Mouse (Mus musculus): ENCODE data around the gene Ttl. TPM values are rescaled to one million over a fixed set of nuclear protein-coding genes. Genes with fewer than 3 reads are reported as not detected.

Gene Ttl
- total and polyA plus RNA-seq, 2 experiments from 2014 or later: 5.6 to 9.4 TPM

- no peaks in the 10 kb centered on the region for H3K4me1 ChIP-seq (ENCODE audit: control insufficient read depth, insufficient read depth)
- DNase-seq (ENCODE audit: low spot score): no peak
- no peak overlapping the region for H3K4me2 ChIP-seq (ENCODE audit: low read depth, low read length)
- no peak overlapping the region for H3K4me3 ChIP-seq (ENCODE audit: low read depth, low read length)
- no peak overlapping the region for H3K27ac ChIP-seq (ENCODE audit: low read depth)
- WGBS: 96% methylated on average over 12 of the region's 12 CpGs
- TF ChIP-seq EP300 (IDR thresholded peaks at IDR 0.05; ENCODE audit: low read depth) (no peak), CTCF (IDR thresholded peaks at IDR 0.05; ENCODE audit: low read depth) (no peak)
- H3K9ac ChIP-seq (replicated peaks; ENCODE audit: low read depth, low read length): no peak overlapping the region
- peaks cover 88% of the 10 kb centered on the region for H3K36me3 ChIP-seq (replicated peaks; ENCODE audit: control insufficient read depth, insufficient read depth, low read length)
- H3K9me3 ChIP-seq (replicated peaks; ENCODE audit: control insufficient read depth, low read length): no peaks in the 10 kb centered on the region
- no peak for ATAC-seq (ENCODE audit: insufficient read depth, low read depth)
- no peaks in the 10 kb centered on the region for H3K27me3 ChIP-seq (ENCODE audit: control insufficient read depth, insufficient read depth, low read length)
Observed at GRCm38 (mm10) chr2:129118061-129118460, 52.3 kb downstream of the Ttl start.

GRCm38 (mm10) chr2:129121986-129122385 is 56.2 kb downstream of the Ttl start:
- Histone ChIP-seq H3K9ac (replicated peaks; ENCODE audit: low read depth, low read length) (no peak overlapping the region), H3K27me3 (ENCODE audit: control insufficient read depth, insufficient read depth, low read length) (no peaks in the 10 kb centered on the region), H3K4me1 (ENCODE audit: control insufficient read depth, insufficient read depth) (no peaks in the 10 kb centered on the region), H3K4me3 (ENCODE audit: low read depth, low read length) (no peak overlapping the region), H3K9me3 (replicated peaks; ENCODE audit: control insufficient read depth, low read length) (no peaks in the 10 kb centered on the region), H3K27ac (ENCODE audit: low read depth) (no peak overlapping the region), H3K36me3 (replicated peaks; ENCODE audit: control insufficient read depth, insufficient read depth, low read length) (peaks cover 80% of the 10 kb centered on the region), H3K4me2 (ENCODE audit: low read depth, low read length) (no peak overlapping the region)
- no peak for TF ChIP-seq EP300 (IDR thresholded peaks at IDR 0.05; ENCODE audit: low read depth)
- DNase-seq (ENCODE audit: low spot score) (no peak), ATAC-seq (ENCODE audit: insufficient read depth, low read depth) (no peak)
- 94% methylated on average over 8 of the region's 8 CpGs for WGBS

- no peak; the same call in 1 of the 2 replicates for TF ChIP-seq EP300 (IDR thresholded peaks at IDR 0.05; ENCODE audit: low read depth)
- TF ChIP-seq CTCF (IDR thresholded peaks at IDR 0.05; ENCODE audit: low read depth): no peak
- H3K9me3 ChIP-seq (replicated peaks; ENCODE audit: control insufficient read depth, low read length): no peaks in the 10 kb centered on the region
- DNase-seq (ENCODE audit: low spot score) (peak; percentile 99), ATAC-seq (ENCODE audit: insufficient read depth, low read depth) (peak; percentile 100)
- peak within 1 kb of the TSS; percentile 73 for H3K4me3 ChIP-seq (ENCODE audit: low read depth, low read length)
- peak within 1 kb of the TSS; percentile 75 for H3K4me2 ChIP-seq (ENCODE audit: low read depth, low read length)
- under 1% methylated on average over 35 of the region's 35 CpGs for WGBS
- peaks cover 10% of the 10 kb centered on the region for H3K4me1 ChIP-seq (ENCODE audit: control insufficient read depth, insufficient read depth)
- no peaks in the 10 kb centered on the region for H3K27me3 ChIP-seq (ENCODE audit: control insufficient read depth, insufficient read depth, low read length)
- peaks cover 27% of the 10 kb centered on the region for H3K36me3 ChIP-seq (replicated peaks; ENCODE audit: control insufficient read depth, insufficient read depth, low read length)
- peak within 1 kb of the TSS; percentile 77 for H3K9ac ChIP-seq (replicated peaks; ENCODE audit: low read depth, low read length)
- peak within 1 kb of the TSS; percentile 95 for H3K27ac ChIP-seq (ENCODE audit: low read depth)
Observed at GRCm38 (mm10) chr2:129129412-129129929, 63.7 kb downstream of the Ttl start, which contains the start of gene Chchd5. Chchd5 (plus strand) TSS chr2:129129700.

GRCm38 (mm10) chr2:129129987-129130545 is 64.3 kb downstream of the Ttl start:
- 29% methylated on average over 18 of the region's 18 CpGs for WGBS
- Histone ChIP-seq H3K27me3 (ENCODE audit: control insufficient read depth, insufficient read depth, low read length) (no peaks in the 10 kb centered on the region), H3K4me1 (ENCODE audit: control insufficient read depth, insufficient read depth) (peaks cover 10% of the 10 kb centered on the region), H3K4me3 (ENCODE audit: low read depth, low read length) (peak overlapping the region; percentile 73), H3K36me3 (replicated peaks; ENCODE audit: control insufficient read depth, insufficient read depth, low read length) (peaks cover 21% of the 10 kb centered on the region), H3K4me2 (ENCODE audit: low read depth, low read length) (peak overlapping the region; percentile 75), H3K27ac (ENCODE audit: low read depth) (peak overlapping the region; percentile 95), H3K9me3 (replicated peaks; ENCODE audit: control insufficient read depth, low read length) (no peaks in the 10 kb centered on the region), H3K9ac (replicated peaks; ENCODE audit: low read depth, low read length) (peak overlapping the region; percentile 70)
- ATAC-seq (ENCODE audit: insufficient read depth, low read depth) (peak; percentile 9; the same call in 1 of the 2 replicates), DNase-seq (ENCODE audit: low spot score) (no peak)
- TF ChIP-seq CTCF (IDR thresholded peaks at IDR 0.05; ENCODE audit: low read depth) (no peak), EP300 (IDR thresholded peaks at IDR 0.05; ENCODE audit: low read depth) (no peak; the same call in 1 of the 2 replicates)

- TF ChIP-seq CTCF (IDR thresholded peaks at IDR 0.05; ENCODE audit: low read depth) (no peak), EP300 (IDR thresholded peaks at IDR 0.05; ENCODE audit: low read depth) (no peak)
- no peak overlapping the region for H3K4me3 ChIP-seq (ENCODE audit: low read depth, low read length)
- H3K9ac ChIP-seq (replicated peaks; ENCODE audit: low read depth, low read length): no peak overlapping the region
- peaks cover 10% of the 10 kb centered on the region for H3K4me1 ChIP-seq (ENCODE audit: control insufficient read depth, insufficient read depth)
- no peaks in the 10 kb centered on the region for H3K27me3 ChIP-seq (ENCODE audit: control insufficient read depth, insufficient read depth, low read length)
- 95% methylated on average over 2 of the region's 2 CpGs for WGBS
- H3K4me2 ChIP-seq (ENCODE audit: low read depth, low read length): peak overlapping the region; percentile 75; the same call in 1 of the 2 replicates
- H3K9me3 ChIP-seq (replicated peaks; ENCODE audit: control insufficient read depth, low read length): no peaks in the 10 kb centered on the region
- DNase-seq (ENCODE audit: low spot score) (no peak), ATAC-seq (ENCODE audit: insufficient read depth, low read depth) (no peak)
- H3K36me3 ChIP-seq (replicated peaks; ENCODE audit: control insufficient read depth, insufficient read depth, low read length): peaks cover 14% of the 10 kb centered on the region
- H3K27ac ChIP-seq (ENCODE audit: low read depth): peak overlapping the region; percentile 95; the same call in 1 of the 2 replicates
Observed at GRCm38 (mm10) chr2:129130776-129131175, 65.0 kb downstream of the Ttl start.

All from heart, postnatal 0 days (tissue).